Mouse (Mus musculus): ENCODE data around the gene Lamtor4.
"Not testable (repeated sequence)": the region's sequence is repeated elsewhere in the genome, so short reads cannot be mapped to it uniquely, and the experiment has no call there.

The Lamtor4 gene

GRCm38 (mm10) chr5:138255353-138256093 is at the start of gene Lamtor4:
Gene Lamtor4 (plus strand): TSS chr5:138255482.
- DNase-seq, result peak; percentile 79 to 89

GRCm38 (mm10) chr5:138207253-138207652 is 48.0 kb upstream of the Lamtor4 start:
- DNase-seq, result no peak

DNA sequence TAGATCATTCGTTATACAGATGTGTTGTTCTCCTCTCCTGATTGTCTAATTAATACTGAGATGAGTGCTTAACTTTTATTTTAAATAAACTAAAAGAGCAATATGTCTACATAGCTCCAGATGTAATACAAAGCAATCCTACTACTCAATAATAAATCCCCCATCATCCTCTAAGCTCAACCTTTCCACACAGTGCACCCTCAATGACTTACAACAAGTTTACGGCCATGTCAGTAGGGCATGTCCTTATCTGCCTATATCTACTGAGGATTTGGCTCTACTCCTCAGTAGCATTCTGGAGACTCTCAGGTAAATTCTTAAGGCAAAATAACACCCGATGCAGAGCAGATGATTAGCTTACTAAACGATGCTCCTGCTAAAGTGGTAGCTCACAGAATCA is 47.4 kb upstream of the Lamtor4 start:
- DNase-seq, result no peak

DNA sequence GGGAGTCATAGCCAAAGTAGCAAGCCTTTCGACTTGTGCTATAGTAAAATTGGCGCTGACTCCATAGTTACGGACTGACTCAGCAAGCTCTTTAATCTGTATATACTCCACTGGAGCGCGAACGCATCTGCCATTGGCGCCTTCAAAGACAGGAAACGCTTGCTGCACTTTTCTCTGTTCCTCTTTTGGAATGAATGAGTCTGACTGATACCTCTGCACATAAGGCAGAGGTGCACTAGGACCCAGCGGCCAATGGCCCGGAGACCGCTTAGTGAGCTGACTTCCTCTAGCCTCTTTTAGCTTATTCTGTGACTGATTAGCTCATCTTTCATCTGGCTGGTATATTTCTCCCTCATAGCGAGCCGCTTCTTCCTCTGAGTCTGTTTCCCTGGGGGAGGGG is 38.6 kb upstream of the Lamtor4 start:
- not testable (repeated sequence) for DNase-seq

DNA sequence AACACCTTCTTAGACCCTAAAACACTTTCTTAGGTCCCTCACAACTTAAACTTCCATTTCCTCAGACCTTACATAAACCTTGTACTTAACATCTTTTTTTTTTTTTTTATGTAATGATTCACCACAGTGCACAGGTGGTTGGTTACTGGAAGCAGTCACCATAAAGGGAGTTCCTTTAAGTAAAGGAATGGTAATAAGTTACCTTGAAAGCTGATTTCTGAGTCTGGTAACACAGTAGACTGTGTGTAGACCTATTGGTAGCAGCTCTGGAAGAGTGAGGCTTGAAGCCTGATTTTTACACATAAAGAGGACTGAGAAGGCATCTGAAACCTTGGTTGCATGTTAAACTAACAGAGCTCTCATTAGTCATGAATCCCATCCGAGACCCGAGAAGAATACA is 35.4 kb upstream of the Lamtor4 start:
- DNase-seq, result no peak

- peak; percentile 67 to 88 for DNase-seq
Measured at GRCm38 (mm10) chr5:138222111-138222510, 33.2 kb upstream of the Lamtor4 start.

DNA sequence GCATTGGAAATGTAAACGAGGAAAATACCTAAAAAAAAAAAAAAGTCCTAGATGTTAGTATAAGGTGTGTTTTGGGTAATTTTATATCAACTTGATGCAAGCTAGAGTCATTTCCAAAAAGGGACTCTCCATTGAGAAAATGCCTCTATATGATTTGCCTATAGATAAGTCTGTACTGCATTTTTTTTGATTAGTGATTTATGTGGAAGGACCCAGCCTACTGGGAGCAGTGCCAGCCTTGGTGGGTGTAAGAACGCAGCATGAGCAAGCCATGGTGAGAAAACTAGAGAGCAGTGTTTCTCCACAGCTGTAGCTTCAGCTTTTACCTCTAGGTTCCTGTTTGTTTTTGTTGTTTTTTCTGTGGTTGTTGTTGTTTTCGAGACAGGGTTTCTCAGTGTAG is 32.0 kb upstream of the Lamtor4 start:
- DNase-seq, result no peak

DNA sequence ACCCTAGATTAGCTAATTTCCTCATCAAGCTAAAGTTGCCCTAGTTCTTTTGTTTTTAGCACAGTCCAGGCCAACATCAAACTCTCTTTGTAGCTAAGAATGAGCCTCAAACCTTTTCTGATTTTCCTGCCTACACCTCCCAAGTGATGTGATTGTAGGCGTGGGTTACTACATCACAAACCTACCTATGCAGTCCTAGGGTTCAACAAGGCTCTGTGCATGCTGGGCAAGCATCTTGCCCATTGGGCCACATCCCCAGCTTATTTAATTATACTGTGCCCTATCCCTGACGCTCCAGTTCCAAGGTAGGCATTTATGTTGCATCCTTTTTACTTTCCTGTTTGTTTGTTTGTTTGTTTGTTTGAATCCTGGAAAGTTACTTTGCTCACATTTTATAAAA is 29.6 kb upstream of the Lamtor4 start, which contains the start of gene Nxpe5:
Gene Nxpe5, plus strand, starts transcription at position 199 of the 400 bp plus-strand sequence.
- DNase-seq, result no peak

GRCm38 (mm10) chr5:138226491-138226890 is 28.8 kb upstream of the Lamtor4 start:
- no peak for DNase-seq

DNA sequence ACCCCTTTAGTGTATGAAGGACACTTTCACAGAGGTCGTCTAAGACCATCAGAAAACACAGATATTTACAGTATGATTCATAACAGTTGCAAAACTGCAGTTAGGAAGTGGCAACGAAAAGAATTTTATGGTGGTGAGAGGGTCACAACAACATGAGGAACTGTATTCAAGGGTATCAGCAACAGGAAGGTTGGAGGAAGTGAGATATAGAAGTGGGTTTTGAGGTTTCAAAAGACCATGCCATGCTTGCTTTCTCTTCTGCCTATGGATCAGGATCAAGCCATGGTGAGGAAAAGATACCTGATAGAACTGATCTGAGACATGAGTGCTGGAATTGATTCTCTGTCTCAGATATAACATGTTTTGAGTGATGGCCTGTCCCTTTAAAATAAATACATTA is 27.9 kb upstream of the Lamtor4 start:
- DNase-seq, result no peak

GRCm38 (mm10) chr5:138228026-138228425 is 27.3 kb upstream of the Lamtor4 start:
- peak in 1 of 2 experiments; percentile 65 for DNase-seq

- no peak for DNase-seq
Measured at GRCm38 (mm10) chr5:138229511-138229910, 25.8 kb upstream of the Lamtor4 start.

GRCm38 (mm10) chr5:138233778-138234177 is 21.5 kb upstream of the Lamtor4 start:
- DNase-seq, result no peak

DNA sequence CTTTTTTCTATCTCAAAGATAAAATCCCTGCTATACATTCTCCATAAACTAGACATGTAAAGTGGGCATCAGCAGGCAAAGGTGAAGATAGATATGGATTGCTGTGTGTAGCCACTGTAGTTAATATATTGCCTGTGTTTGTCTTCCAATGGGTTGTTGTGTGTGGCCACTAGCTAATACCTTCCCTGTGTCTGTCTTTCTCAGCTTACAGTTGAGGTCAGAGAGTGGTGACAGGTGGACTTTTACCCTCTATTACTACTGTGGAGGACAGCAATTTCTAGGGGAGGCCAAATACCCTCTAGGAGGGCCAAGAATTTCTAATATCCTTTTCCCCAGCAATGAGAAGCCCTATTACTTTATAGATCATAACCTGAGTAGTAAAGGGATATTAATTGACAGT is 21.1 kb upstream of the Lamtor4 start:
- DNase-seq, result no peak

DNA sequence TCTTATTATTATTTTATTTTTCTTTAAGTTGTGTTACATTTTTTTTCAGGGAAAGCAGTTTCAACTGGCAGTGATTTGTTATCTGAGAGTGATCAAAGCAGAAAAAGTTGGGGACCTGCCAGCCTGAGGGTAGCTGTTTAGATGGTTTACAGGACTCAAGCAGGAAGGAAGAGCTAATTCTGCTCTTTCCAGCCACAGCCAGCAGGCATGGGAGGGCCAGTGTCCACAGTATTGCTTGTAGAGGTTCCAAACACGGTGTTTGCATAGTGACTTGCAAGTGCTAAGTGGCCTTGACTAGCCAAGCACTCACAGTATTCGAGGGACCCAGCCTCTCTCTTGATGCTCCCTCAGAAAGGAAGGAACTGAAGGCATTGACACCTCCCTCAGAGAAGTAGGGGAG is 13.8 kb upstream of the Lamtor4 start:
- no peak for DNase-seq

DNA sequence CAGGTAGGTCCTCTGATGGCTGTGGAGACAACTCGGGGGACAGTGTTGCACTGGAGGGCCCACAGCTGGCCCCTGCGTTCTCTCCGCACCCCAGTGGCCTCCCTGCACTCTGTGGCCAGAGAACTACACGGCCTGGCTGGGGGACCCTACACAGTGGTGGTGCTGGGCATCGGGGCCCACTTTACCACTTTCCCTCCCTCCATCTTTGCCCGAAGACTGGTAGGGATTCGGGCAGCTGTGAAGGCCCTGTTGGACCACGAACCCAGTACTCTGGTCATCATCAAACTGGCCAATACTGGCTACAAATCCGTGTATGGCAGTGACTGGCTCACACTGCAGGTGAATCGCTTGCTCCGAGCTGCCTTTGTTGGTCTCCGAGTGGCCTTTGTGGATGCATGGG is 4.1 kb upstream of the Lamtor4 start:
- DNase-seq, result no peak

DNA sequence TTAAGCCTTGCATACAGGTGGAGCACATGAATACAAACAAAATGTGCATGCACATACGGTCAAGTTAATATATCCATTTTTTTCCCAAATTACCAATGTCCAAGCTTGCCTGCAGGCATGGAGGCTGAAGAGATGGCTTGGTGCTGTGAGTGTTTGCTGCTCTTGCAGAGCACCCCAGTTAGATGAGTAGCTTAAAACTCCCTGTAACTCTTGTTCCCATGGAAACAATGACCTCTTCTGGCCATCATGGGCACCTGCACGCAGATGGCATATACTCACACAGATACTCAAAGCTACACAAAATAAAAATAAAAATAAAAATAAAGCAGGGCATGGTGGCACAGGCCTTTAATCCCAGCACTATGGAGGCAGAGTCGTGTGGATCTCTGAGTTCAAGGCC is 2.2 kb upstream of the Lamtor4 start:
- DNase-seq, result no peak

DNA sequence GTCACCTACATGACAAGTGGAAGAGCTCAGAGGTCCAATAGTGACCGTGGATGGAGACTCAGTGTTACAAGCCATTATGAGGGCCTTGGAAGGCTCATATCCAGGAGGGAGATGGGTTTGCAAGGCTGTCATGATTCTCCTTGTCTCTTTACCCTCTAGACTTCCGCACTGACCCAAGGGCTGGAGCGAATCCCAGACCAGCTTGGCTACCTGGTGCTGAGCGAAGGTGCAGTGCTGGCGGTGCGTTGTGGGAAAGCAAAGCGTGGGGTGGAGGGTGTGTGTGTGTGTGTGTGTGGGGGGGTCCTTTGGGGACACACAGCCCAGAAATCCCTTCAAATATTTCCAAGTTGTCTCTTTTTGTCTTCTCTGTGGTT is 799 bp downstream of the Lamtor4 start:
- DNase-seq, result no peak

DNA sequence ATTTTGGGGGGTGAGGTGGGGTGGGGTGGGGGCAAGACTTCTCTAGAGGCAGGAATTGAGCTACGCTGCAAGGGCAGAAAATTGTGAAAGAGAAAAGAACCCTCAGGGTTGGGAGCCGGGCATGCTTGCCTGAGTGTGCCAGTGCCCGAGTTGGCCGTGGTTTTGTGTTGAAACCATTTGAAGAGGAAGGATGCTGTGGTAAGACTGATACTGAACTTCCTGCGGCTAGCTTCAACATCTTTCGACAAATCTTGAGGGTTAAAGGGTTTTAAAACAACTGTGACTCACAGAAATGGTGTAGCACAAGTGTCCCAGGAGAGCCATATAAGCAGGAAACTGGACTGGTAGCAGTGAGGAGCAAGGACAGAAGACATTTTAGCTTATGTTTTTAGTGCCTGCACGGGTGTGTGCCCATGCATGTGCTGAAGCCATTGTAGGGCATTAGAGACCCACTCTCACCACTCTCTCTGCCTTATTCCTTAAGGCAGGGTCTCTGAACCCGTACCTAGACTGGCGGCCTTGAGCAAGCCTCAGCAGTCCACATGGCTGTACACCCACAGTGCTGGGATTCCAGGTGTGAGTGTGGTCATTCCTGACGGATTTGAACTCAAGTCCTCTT is 1.8 kb downstream of the Lamtor4 start:
- peak in 1 of 2 experiments; percentile 45 for DNase-seq

DNA sequence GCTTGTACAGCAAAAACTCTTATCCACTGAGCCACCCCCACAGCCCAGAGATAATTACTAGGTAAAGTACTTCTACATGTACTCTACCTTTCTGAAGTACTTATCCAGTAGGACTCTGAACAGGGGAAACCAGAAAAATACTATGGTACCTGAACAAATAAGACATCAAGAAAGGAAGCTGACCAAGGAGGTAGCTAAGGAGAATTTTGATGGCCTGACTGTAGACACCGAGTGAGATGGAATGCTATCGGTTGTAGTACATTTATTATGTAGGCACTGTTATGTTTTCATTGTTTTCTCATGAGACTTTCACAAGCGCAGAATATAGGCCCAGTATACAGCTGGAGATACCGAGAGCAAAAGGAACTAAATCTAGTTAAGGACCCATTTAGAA is 2.3 kb downstream of the Lamtor4 start:
- no peak for DNase-seq

- no peak for DNase-seq
Measured at GRCm38 (mm10) chr5:138258078-138258477, 2.8 kb downstream of the Lamtor4 start.

DNA sequence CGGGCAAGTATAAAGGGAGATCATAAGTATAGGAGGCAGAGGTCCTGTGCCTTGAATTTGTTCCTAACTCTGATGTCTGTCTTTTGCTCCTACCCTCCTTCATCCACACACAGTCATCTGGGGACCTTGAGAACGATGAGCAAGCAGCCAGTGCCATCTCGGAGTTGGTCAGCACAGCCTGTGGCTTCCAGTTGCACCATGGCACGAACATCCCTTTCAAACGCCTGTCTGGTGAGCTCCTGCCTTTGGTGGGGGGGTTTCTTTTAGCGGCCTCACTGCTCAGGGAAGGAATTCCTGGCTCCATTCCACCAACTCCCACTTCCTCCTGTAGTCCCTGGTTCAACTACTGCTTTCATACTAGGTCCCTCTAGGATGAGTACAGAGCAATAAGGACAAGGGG is 3.3 kb downstream of the Lamtor4 start:
- no peak for DNase-seq

GRCm38 (mm10) chr5:138258993-138259392 is 3.7 kb downstream of the Lamtor4 start:
- DNase-seq, result no peak

- no peak for DNase-seq
Measured at GRCm38 (mm10) chr5:138260051-138260450, 4.8 kb downstream of the Lamtor4 start.

DNA sequence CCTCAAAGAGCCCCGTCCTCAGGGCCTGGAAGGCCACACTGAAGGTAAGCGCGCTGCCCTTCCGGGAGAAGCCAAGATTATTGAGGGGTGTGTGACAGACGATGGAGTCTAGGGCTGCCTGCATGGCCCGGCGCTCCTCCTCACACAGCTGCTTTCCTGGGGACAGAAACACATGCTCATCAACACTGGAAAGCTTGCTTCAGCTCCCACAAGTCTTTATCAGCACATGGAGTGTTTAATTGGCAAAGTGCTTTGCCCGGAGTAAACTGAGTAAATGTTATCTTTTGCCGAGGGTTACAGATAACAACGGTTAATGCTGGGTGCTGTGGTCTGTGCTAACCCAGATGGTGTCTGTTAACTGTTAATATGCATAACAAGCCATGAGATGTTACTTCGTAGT is 5.6 kb downstream of the Lamtor4 start:
- no peak for DNase-seq
